Mouse (Mus musculus) MEL (cell line): Measurements from ENCODE around the gene Fam193b.

ENCODE experiments used
- CHD2 ChIP-seq: IDR thresholded peaks from 2 replicates; pipeline ENCODE4 v1.6.1; 2011; ENCODE audit warnings: low read length, improper control_type of control experiment
- CTCF ChIP-seq, 3 experiments: IDR thresholded peaks in 2 of 3; conservative IDR thresholded peaks in 1 of 3; 2 replicates each; pipeline ENCODE4 v1.5.1; 2011 to 2012; ENCODE audit warnings: low read length in 3 of 3, low read depth in 2 of 3, mild to moderate bottlenecking in 2 of 3, improper control_type of control experiment in 1 of 3, inconsistent platforms in 1 of 3, mixed read lengths in 1 of 3, moderate library complexity in 1 of 3; ENCODE audit not compliant: control insufficient read depth in 1 of 3, insufficient read depth in 1 of 3, poor library complexity in 1 of 3, severe bottlenecking in 1 of 3
- EP300 ChIP-seq, 2 experiments: IDR thresholded peaks; 2 replicates each; pipeline ENCODE4 v1.6.1; 2011; ENCODE audit warnings: improper control_type of control experiment in 2 of 2, low read length in 2 of 2, low read depth in 1 of 2, mild to moderate bottlenecking in 1 of 2
- ETS1 ChIP-seq: IDR thresholded peaks from 2 replicates; pipeline ENCODE4 v1.6.1; 2012; ENCODE audit warnings: low read depth, mild to moderate bottlenecking, inconsistent platforms, low read length, improper control_type of control experiment, moderate library complexity
- GATA1 ChIP-seq: IDR thresholded peaks from 2 replicates; pipeline ENCODE4 v1.6.1; 2011; ENCODE audit warnings: low read depth, low read length, improper control_type of control experiment
- HCFC1 ChIP-seq: IDR thresholded peaks from 2 replicates; pipeline ENCODE4 v1.6.1; 2012; ENCODE audit warnings: low read depth, mild to moderate bottlenecking, inconsistent platforms, low read length, improper control_type of control experiment, moderate library complexity
- MXI1 ChIP-seq: IDR thresholded peaks from 2 replicates; pipeline ENCODE4 v1.6.1; 2011; ENCODE audit warnings: mild to moderate bottlenecking, low read depth, low read length, improper control_type of control experiment
- POLR2A ChIP-seq, 2 experiments: IDR thresholded peaks; 2 replicates each; pipeline ENCODE4 v1.6.1; 2011 to 2012; ENCODE audit warnings: low read length in 2 of 2, mild to moderate bottlenecking in 2 of 2, control low read depth in 1 of 2, improper control_type of control experiment in 1 of 2, low read depth in 1 of 2, moderate library complexity in 1 of 2; ENCODE audit not compliant: control insufficient read depth in 1 of 2, insufficient read depth in 1 of 2, poor library complexity in 1 of 2

DNA sequence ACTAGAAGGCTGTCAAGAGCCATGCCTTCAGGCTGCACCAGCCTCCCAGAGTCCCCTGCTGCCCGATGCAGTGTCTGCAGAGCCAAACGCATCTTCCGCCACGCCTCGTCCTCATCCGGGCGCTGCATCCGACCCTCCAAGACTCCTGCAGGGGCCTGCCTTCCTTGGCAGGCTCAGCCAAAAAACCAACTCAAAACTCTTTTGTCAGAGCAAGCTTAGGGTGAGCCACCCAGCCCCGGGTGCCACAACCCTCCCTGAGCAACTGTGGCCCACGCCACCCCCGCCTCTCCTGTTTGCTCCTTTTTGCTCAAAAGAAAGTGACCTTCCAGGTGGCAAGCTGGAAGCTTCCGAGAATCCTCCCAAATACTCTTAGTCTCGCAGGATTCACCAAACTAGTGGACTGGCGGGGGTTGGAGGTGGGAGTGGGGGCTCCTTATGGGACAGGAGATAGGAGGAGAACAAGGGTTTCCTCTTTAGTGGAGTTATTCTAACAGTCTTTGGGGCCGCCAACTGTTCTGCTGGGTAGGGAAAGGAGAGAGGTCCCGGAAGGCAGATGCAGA lies 1.1 kb downstream of the Fam193b start:
- TF ChIP-seq EP300 (IDR thresholded peaks at IDR 0.05; ENCODE audit: low read depth in 1 of 2, low read length in 2 of 2) (no peak), ETS1 (no peak), CTCF (IDR thresholded peaks at IDR 0.05 in 2 of 3, conservative IDR thresholded peaks at IDR 0.05 in 1 of 3; ENCODE audit: control insufficient read depth in 1 of 3, insufficient read depth in 1 of 3, low read depth in 2 of 3, low read length in 3 of 3, poor library complexity in 1 of 3, severe bottlenecking in 1 of 3) (no peak), POLR2A (IDR thresholded peaks at IDR 0.05; ENCODE audit: control insufficient read depth in 1 of 2, insufficient read depth in 1 of 2, low read depth in 1 of 2, low read length in 2 of 2, poor library complexity in 1 of 2) (no peak), CHD2 (no peak), HCFC1 (no peak), GATA1 (no peak), MXI1 (no peak)
